Mouse (Mus musculus) lung, postnatal 0 days (tissue): Measurements from ENCODE around the gene Donson. TPM values are rescaled to one million over a fixed set of nuclear protein-coding genes. Genes with fewer than 3 reads are reported as not detected.
"Not testable (repeated sequence)": the region's sequence is repeated elsewhere in the genome, so short reads cannot be mapped to it uniquely, and the experiment has no call there.

Source experiments
- ATAC-seq: fragments of 200-750 bp; cut with Nextera tagmentation; 2 replicates; pipeline ENCODE4 v1.8.0; 2017; ENCODE audit warnings: moderate library complexity
- DNase-seq: peaks from one replicate; pipeline ENCODE4 v3.0.0-alpha.2; 2016; ENCODE audit warnings: low spot score
- H3K27ac ChIP-seq: fragments of 300-500 bp; sonication (generic); 2 replicates; pipeline ENCODE4 v1.5.1; 2014; ENCODE audit warnings: antibody characterized with exemption, mild to moderate bottlenecking, low read length, mixed read lengths
- H3K27me3 ChIP-seq: fragments of 300-500 bp; sonication (generic); replicated peaks from 2 replicates; pipeline ENCODE4 v1.6.1; 2014; ENCODE audit warnings: low read length, mixed read lengths; ENCODE audit not compliant: insufficient read depth
- H3K36me3 ChIP-seq: fragments of 300-500 bp; sonication (generic); 2 replicates; pipeline ENCODE4 v1.6.1; 2014; ENCODE audit warnings: low read length, mixed read lengths; ENCODE audit not compliant: insufficient read depth
- H3K4me1 ChIP-seq: fragments of 300-500 bp; sonication (generic); 2 replicates; pipeline ENCODE4 v1.6.1; 2014; ENCODE audit warnings: antibody characterized with exemption, low read depth, low read length, mixed read lengths; ENCODE audit not compliant: insufficient read depth
- H3K4me2 ChIP-seq: fragments of 300-500 bp; sonication (generic); replicated peaks from 2 replicates; pipeline ENCODE4 v1.6.1; 2014; ENCODE audit warnings: low read depth, mild to moderate bottlenecking, low read length, moderate library complexity, mixed read lengths
- H3K4me3 ChIP-seq: fragments of 300-500 bp; sonication (generic); 2 replicates; pipeline ENCODE4 v1.5.1; 2014; ENCODE audit warnings: low read depth, low read length
- H3K9ac ChIP-seq: fragments of 300-500 bp; sonication (generic); replicated peaks from 2 replicates; pipeline ENCODE4 v1.6.1; 2014; ENCODE audit warnings: low read depth, mild to moderate bottlenecking
- H3K9me3 ChIP-seq: fragments of 300-500 bp; sonication (generic); 2 replicates; pipeline ENCODE4 v1.6.1; 2016; ENCODE audit warnings: low read length, mixed read lengths
- CTCF ChIP-seq: IDR thresholded peaks from 2 replicates; pipeline ENCODE4 v1.5.1; 2016; ENCODE audit warnings: antibody characterized with exemption, mild to moderate bottlenecking
- EP300 ChIP-seq: IDR thresholded peaks from 2 replicates; pipeline ENCODE4 v1.6.1; 2016; ENCODE audit warnings: antibody characterized with exemption, mild to moderate bottlenecking, control low read depth
- WGBS: fragments of 180-500 bp; shearing (Covaris S2); extraction: QIAGEN DNeasy Blood & Tissue Kit; methylation state at CpG from one replicate; pipeline ENCODE4 v1.1.7; 2014; 5-methylcytosine and 5-hydroxymethylcytosine counted together
- polyA plus RNA-seq: library from polyadenylated mRNA; unstranded; fragments of >200 nt; fragmentation: Nextera tagmentation; extraction: Ambion mirVana; gene quantifications from 2 replicates; pipeline ENCODE4 v1.2.1, GENCODE M21; 2015

Donson gene
- polyA plus RNA-seq, 1 experiment from 2014 or later, result 6.0 TPM

DNA sequence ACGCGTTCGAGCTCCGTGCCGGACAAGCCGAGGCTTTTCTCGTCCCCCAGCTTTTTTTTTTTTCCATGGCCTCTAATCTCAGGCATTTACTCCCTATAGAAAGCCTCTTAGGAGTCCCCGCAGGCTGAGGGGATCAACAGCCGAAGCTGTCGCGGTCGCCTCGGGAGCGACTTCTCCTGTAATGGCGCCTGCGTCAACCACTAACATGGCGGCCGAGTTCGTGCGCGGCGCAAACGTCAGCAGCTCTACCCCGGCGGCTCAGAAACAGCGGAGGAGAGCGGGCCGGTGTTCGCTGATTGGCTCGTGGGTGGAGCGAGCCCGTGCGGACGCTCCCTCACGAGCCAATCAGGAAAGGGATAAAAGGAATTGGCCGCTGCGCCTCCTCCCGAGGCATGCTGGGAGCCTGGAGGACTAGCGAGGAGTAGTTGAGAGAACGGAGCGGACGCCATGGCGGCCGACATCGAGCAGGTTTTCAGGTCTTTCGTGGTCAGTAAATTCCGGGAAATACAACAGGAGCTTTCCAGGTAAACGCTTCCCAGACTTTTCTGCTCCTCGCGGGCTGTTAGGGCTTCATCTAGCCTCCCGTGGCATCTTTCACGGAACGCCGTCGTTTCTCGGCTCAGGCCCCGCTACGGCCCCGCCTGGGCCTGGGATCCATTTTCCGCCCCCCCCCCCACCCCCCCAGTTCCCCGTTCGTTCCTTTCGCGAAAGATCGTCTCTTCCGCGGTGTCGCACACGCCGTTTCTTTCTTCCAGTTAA, 40.9 kb downstream of the Donson start, which contains the start of gene Son:
TSS of gene Son (plus strand) at position 46 of the 759 bp plus-strand sequence.
- H3K27ac ChIP-seq, result peak within 1 kb of the TSS; percentile 100
- H3K4me2 ChIP-seq, result peak within 1 kb of the TSS; percentile 95
- 0 out of 2 replicates have a peak, but pooled peaks have one; percentile 17 for TF ChIP-seq CTCF
- no peak; the same call in 1 of the 2 replicates for TF ChIP-seq EP300
- peak within 1 kb of the TSS; percentile 93 for H3K9ac ChIP-seq
- no peaks in the 10 kb centered on the region for H3K9me3 ChIP-seq
- H3K4me3 ChIP-seq, result peak within 1 kb of the TSS; percentile 78
- H3K4me1 ChIP-seq, result peaks cover 9% of the 10 kb centered on the region; the same call in 1 of the 2 replicates
- peaks cover 8% of the 10 kb centered on the region; the same call in 1 of the 2 replicates for H3K36me3 ChIP-seq
- H3K27me3 ChIP-seq, result no peaks in the 10 kb centered on the region
- DNase-seq (peak; percentile 100), ATAC-seq (peak; percentile 96)
- under 1% methylated on average over 69 of the region's 70 CpGs for WGBS

GRCm38 (mm10) chr16:91646681-91647419, 41.7 kb downstream of the Donson start, which contains the start of gene Gart:
TSS of gene Gart (minus strand) at chr16:91646952.
- TF ChIP-seq EP300 (no peak), CTCF (no peak)
- peak; percentile 97 for DNase-seq
- peak within 1 kb of the TSS; percentile 78 for H3K4me3 ChIP-seq
- H3K9me3 ChIP-seq, result no peaks in the 10 kb centered on the region
- peaks cover 9% of the 10 kb centered on the region; the same call in 1 of the 2 replicates for H3K4me1 ChIP-seq
- peak within 1 kb of the TSS; percentile 95 for H3K4me2 ChIP-seq
- H3K9ac ChIP-seq, result peak within 1 kb of the TSS; percentile 93
- 2% methylated on average over 56 of the region's 59 CpGs for WGBS
- no peaks in the 10 kb centered on the region for H3K27me3 ChIP-seq
- peaks cover under 1% of the 10 kb centered on the region; the same call in 1 of the 2 replicates for H3K36me3 ChIP-seq
- peak; percentile 89 for ATAC-seq
- peak within 1 kb of the TSS; percentile 100 for H3K27ac ChIP-seq

GRCm38 (mm10) chr16:91645995-91646602, 42.5 kb downstream of the Donson start:
- H3K4me2 ChIP-seq, result peak overlapping the region; percentile 95
- DNase-seq (peak; percentile 40), ATAC-seq (no peak)
- no peak for TF ChIP-seq EP300
- peak; percentile 40 for TF ChIP-seq CTCF
- peak overlapping the region; percentile 100 for H3K27ac ChIP-seq
- H3K9me3 ChIP-seq, result no peaks in the 10 kb centered on the region
- peak overlapping the region; percentile 93 for H3K9ac ChIP-seq
- no peaks in the 10 kb centered on the region; the same call in 1 of the 2 replicates for H3K36me3 ChIP-seq
- under 1% methylated on average over 11 of the region's 11 CpGs for WGBS
- H3K4me3 ChIP-seq, result peak overlapping the region; percentile 78
- peaks cover 9% of the 10 kb centered on the region; the same call in 1 of the 2 replicates for H3K4me1 ChIP-seq
- H3K27me3 ChIP-seq, result no peaks in the 10 kb centered on the region

DNA sequence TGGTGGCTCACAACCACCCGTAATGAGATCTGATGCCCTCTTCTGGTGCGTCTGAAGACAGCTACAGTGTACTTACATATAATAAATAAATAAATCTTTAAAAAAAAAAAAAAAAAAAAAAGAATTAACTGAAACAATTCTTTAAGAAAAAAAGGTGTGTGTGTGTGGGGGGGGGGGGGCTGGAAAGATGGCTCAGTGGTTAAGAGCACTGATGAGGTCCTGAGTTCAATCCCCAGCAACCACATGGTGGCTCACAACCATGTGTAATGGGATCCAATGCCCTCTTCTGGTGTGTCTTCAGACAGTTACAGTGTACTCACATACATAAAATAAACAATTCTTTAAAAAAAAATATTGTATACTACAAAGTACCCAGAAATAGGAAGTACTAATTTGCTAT, 43.1 kb downstream of the Donson start:
- no CpG with 5 or more reads among the region's 2 CpGs for WGBS

GRCm38 (mm10) chr16:91644901-91645300, 43.7 kb downstream of the Donson start:
- H3K4me1 ChIP-seq, result peaks cover 9% of the 10 kb centered on the region; the same call in 1 of the 2 replicates
- ATAC-seq (no peak), DNase-seq (no peak)
- H3K4me3 ChIP-seq, result no peak overlapping the region
- no peak overlapping the region for H3K27ac ChIP-seq
- H3K36me3 ChIP-seq, result no peaks in the 10 kb centered on the region; the same call in 1 of the 2 replicates
- no peak overlapping the region for H3K9ac ChIP-seq
- TF ChIP-seq CTCF (no peak), EP300 (no peak)
- WGBS, result 89% methylated on average over 2 of the region's 2 CpGs
- no peaks in the 10 kb centered on the region for H3K9me3 ChIP-seq
- no peaks in the 10 kb centered on the region for H3K27me3 ChIP-seq
- H3K4me2 ChIP-seq, result no peak overlapping the region

More for the DNA sequence above, 43.1 kb downstream of the Donson start:
- not testable (repeated sequence) for H3K9ac ChIP-seq, ATAC-seq, H3K4me1 ChIP-seq, H3K9me3 ChIP-seq, H3K27ac ChIP-seq, DNase-seq, H3K4me2 ChIP-seq, H3K4me3 ChIP-seq, H3K27me3 ChIP-seq, H3K36me3 ChIP-seq
